Mouse (Mus musculus): ENCODE measurements around the gene Vmn2r109. TPM values are rescaled to one million over a fixed set of nuclear protein-coding genes. Genes with fewer than 3 reads are reported as not detected.
"Not testable (repeated sequence)": the region's sequence is repeated elsewhere in the genome, so short reads cannot be mapped to it uniquely, and the experiment has no call there.

Gene Vmn2r109
- polyA plus RNA-seq (2012; rRNA removed) (not detected in 2 replicates), polyA plus RNA-seq (2014; fragmentation: Nextera tagmentation; extraction: Ambion mirVana) (not detected in 2 replicates)

GRCm38 (mm10) chr17:20564656-20565055 lies at the start of gene Vmn2r109:
Gene Vmn2r109 (minus strand): TSS chr17:20564756.
- Histone ChIP-seq H3K4me2 (ENCODE audit: low read depth) (no peak within 1 kb of the TSS), H3K9me3 (ENCODE audit: control insufficient read depth, low read length) (no peaks in the 10 kb centered on the region), H3K27ac (no peak within 1 kb of the TSS), H3K9ac (replicated peaks) (no peak within 1 kb of the TSS), H3K36me3 (replicated peaks; ENCODE audit: control insufficient read depth, insufficient read depth, low read depth) (no peaks in the 10 kb centered on the region), H3K4me1 (replicated peaks; ENCODE audit: control insufficient read depth in 2 of 2, insufficient read depth in 2 of 2, low read length in 1 of 2) (no peaks in the 10 kb centered on the region), H3K27me3 (ENCODE audit: control insufficient read depth, insufficient read depth, low read length) (no peaks in the 10 kb centered on the region), H3K4me3 (ENCODE audit: insufficient read depth in 1 of 2, low read depth in 2 of 2, low read length in 2 of 2) (no peak within 1 kb of the TSS)
- TF ChIP-seq CTCF (IDR thresholded peaks at IDR 0.05; ENCODE audit: low read depth) (no peak), EP300 (IDR thresholded peaks at IDR 0.05; ENCODE audit: low read depth) (no peak)
- WGBS (ENCODE audit: insufficient replicate concordance) = 50% methylated on average over 1 of the region's 1 CpGs
- no peak for ATAC-seq (ENCODE audit: insufficient read depth)
- no peak for DNase-seq (ENCODE audit: low read depth in 3 of 3, low spot score in 3 of 3)

DNA sequence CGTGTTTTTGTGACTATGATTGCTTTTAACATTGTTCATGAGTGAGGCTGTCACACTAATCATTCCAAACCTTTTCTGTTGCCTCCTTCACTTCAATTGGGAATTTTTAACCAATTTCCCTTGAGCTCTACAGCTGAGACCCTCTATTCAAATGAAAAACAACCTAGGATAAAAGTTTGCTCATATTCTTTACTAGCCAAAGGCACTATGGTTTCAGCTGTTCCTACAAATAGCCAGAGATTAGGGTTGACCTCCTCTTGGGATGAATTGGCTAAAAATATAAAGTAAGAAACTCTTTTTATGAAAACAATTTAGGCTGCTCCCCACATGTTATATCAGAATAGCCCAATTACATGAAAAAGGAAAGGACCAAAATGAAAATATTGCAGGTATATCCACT lies 31.8 kb upstream of the Vmn2r109 start, which contains the start of gene Vmn2r110:
Gene Vmn2r110, minus strand, starts transcription at position 101 of the 400 bp plus-strand sequence.
- no peaks in the 10 kb centered on the region for H3K27me3 ChIP-seq (ENCODE audit: control insufficient read depth, insufficient read depth, low read length)
- no peaks in the 10 kb centered on the region for H3K4me1 ChIP-seq (replicated peaks; ENCODE audit: control insufficient read depth in 2 of 2, insufficient read depth in 2 of 2, low read length in 1 of 2)
- H3K36me3 ChIP-seq (replicated peaks; ENCODE audit: control insufficient read depth, insufficient read depth, low read depth) = no peaks in the 10 kb centered on the region
- no peak within 1 kb of the TSS for H3K4me3 ChIP-seq (ENCODE audit: insufficient read depth in 1 of 2, low read depth in 2 of 2, low read length in 2 of 2)
- DNase-seq (ENCODE audit: low read depth in 3 of 3, low spot score in 3 of 3) (no peak), ATAC-seq (ENCODE audit: insufficient read depth) (no peak)
- WGBS (ENCODE audit: insufficient replicate concordance) = 17% methylated on average over 1 of the region's 1 CpGs
- no peak within 1 kb of the TSS for H3K27ac ChIP-seq
- no peaks in the 10 kb centered on the region for H3K9me3 ChIP-seq (ENCODE audit: control insufficient read depth, low read length)
- TF ChIP-seq EP300 (IDR thresholded peaks at IDR 0.05; ENCODE audit: low read depth) = no peak
- no peak for TF ChIP-seq CTCF (IDR thresholded peaks at IDR 0.05; ENCODE audit: low read depth)
- no peak within 1 kb of the TSS for H3K9ac ChIP-seq (replicated peaks)
- H3K4me2 ChIP-seq (ENCODE audit: low read depth) = no peak within 1 kb of the TSS

DNA sequence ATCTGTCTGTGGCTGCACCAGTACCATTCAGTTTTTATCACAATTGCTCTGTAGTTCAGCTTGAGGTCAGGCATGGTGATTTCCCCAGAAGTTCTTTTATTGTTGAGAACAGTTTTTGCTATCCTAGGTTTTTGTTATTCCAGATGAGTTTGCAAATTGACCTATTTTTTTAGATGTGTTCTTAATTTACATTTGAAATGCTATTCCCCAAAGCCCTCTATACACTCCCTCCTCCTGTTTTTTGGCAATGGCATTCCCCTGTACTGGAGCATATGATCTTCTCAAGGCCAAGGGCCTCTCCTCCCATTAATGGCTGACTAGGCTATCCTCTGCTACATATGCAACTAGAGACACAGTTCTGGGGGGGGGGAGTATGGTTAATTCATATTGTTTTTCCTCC lies 56.3 kb downstream of the Vmn2r109 start:
- not testable (repeated sequence) for H3K27me3 ChIP-seq (ENCODE audit: control insufficient read depth, insufficient read depth, low read length); ATAC-seq (ENCODE audit: insufficient read depth); H3K9me3 ChIP-seq (ENCODE audit: control insufficient read depth, low read length); H3K36me3 ChIP-seq (replicated peaks; ENCODE audit: control insufficient read depth, insufficient read depth, low read depth); H3K9ac ChIP-seq (replicated peaks); H3K27ac ChIP-seq; H3K4me2 ChIP-seq (ENCODE audit: low read depth); DNase-seq (ENCODE audit: low read depth in 3 of 3, low spot score in 3 of 3); H3K4me1 ChIP-seq (replicated peaks; ENCODE audit: control insufficient read depth in 2 of 2, insufficient read depth in 2 of 2, low read length in 1 of 2); H3K4me3 ChIP-seq (ENCODE audit: insufficient read depth in 1 of 2, low read depth in 2 of 2, low read length in 2 of 2)

- H3K36me3 ChIP-seq (replicated peaks; ENCODE audit: control insufficient read depth, insufficient read depth, low read depth) = no peaks in the 10 kb centered on the region
- TF ChIP-seq EP300 (IDR thresholded peaks at IDR 0.05; ENCODE audit: low read depth) = no peak
- no peak for TF ChIP-seq CTCF (IDR thresholded peaks at IDR 0.05; ENCODE audit: low read depth)
- DNase-seq (ENCODE audit: low read depth in 3 of 3, low spot score in 3 of 3) (no peak), ATAC-seq (ENCODE audit: insufficient read depth) (no peak)
- no peak within 1 kb of the TSS for H3K9ac ChIP-seq (replicated peaks)
- H3K9me3 ChIP-seq (ENCODE audit: control insufficient read depth, low read length) = no peaks in the 10 kb centered on the region
- no peaks in the 10 kb centered on the region for H3K4me1 ChIP-seq (replicated peaks; ENCODE audit: control insufficient read depth in 2 of 2, insufficient read depth in 2 of 2, low read length in 1 of 2)
- H3K27ac ChIP-seq = no peak within 1 kb of the TSS
- no peak within 1 kb of the TSS for H3K4me2 ChIP-seq (ENCODE audit: low read depth)
- H3K27me3 ChIP-seq (ENCODE audit: control insufficient read depth, insufficient read depth, low read length) = no peaks in the 10 kb centered on the region
- H3K4me3 ChIP-seq (ENCODE audit: insufficient read depth in 1 of 2, low read depth in 2 of 2, low read length in 2 of 2) = no peak within 1 kb of the TSS
These were observed 66.7 kb downstream of the Vmn2r109 start, which contains the start of gene Vmn1r225 for GRCm38 (mm10) chr17:20497858-20498257. Gene Vmn1r225 (plus strand): TSS chr17:20498158.

Other genes starting within 250 kb of the Vmn2r109 start
- gene Vmn2r107, start 219.5 kb downstream of the Vmn2r109 start, polyA plus RNA-seq (2012; rRNA removed) = not detected in 2 replicates
- gene Vmn2r107, start 219.5 kb downstream of the Vmn2r109 start, polyA plus RNA-seq (2014; fragmentation: Nextera tagmentation; extraction: Ambion mirVana) = not detected in 2 replicates
- gene Vmn1r224, start 150.6 kb downstream of the Vmn2r109 start, polyA plus RNA-seq (2012; rRNA removed) = not detected in 2 replicates
- gene Vmn1r224, start 150.6 kb downstream of the Vmn2r109 start, polyA plus RNA-seq (2014; fragmentation: Nextera tagmentation; extraction: Ambion mirVana) = not detected in 2 replicates
- not detected in 2 replicates for gene Vmn2r108, start 83.4 kb downstream of the Vmn2r109 start, polyA plus RNA-seq (2012; rRNA removed)
- gene Vmn2r108, start 83.4 kb downstream of the Vmn2r109 start, polyA plus RNA-seq (2014; fragmentation: Nextera tagmentation; extraction: Ambion mirVana) = not detected in 2 replicates
- gene Vmn1r225, start 66.6 kb downstream of the Vmn2r109 start, polyA plus RNA-seq (2012; rRNA removed) = not detected in 2 replicates
- gene Vmn1r225, start 66.6 kb downstream of the Vmn2r109 start, polyA plus RNA-seq (2014; fragmentation: Nextera tagmentation; extraction: Ambion mirVana) = not detected in 2 replicates
- not detected in 2 replicates for gene Vmn2r110, start 31.7 kb upstream of the Vmn2r109 start, polyA plus RNA-seq (2012; rRNA removed)
- 0.01 TPM in 1 of 2 replicates, not detected in the other for gene Vmn2r110, start 31.7 kb upstream of the Vmn2r109 start, polyA plus RNA-seq (2014; fragmentation: Nextera tagmentation; extraction: Ambion mirVana)
- not detected in 2 replicates for gene Fpr-rs3, start 60.1 kb upstream of the Vmn2r109 start, polyA plus RNA-seq (2012; rRNA removed)
- gene Fpr-rs3, start 60.1 kb upstream of the Vmn2r109 start, polyA plus RNA-seq (2014; fragmentation: Nextera tagmentation; extraction: Ambion mirVana) = not detected in 2 replicates
- gene Vmn1r226, start 118.1 kb upstream of the Vmn2r109 start, polyA plus RNA-seq (2012; rRNA removed) = not detected in 2 replicates
- gene Vmn1r226, start 118.1 kb upstream of the Vmn2r109 start, polyA plus RNA-seq (2014; fragmentation: Nextera tagmentation; extraction: Ambion mirVana) = not detected in 2 replicates
- gene Vmn1r227, start 165.1 kb upstream of the Vmn2r109 start, polyA plus RNA-seq (2012; rRNA removed) = not detected in 2 replicates
- not detected in 2 replicates for gene Vmn1r227, start 165.1 kb upstream of the Vmn2r109 start, polyA plus RNA-seq (2014; fragmentation: Nextera tagmentation; extraction: Ambion mirVana)
- not detected in 2 replicates for gene Vmn1r228, start 221.4 kb upstream of the Vmn2r109 start, polyA plus RNA-seq (2012; rRNA removed)
- not detected in 2 replicates for gene Vmn1r228, start 221.4 kb upstream of the Vmn2r109 start, polyA plus RNA-seq (2014; fragmentation: Nextera tagmentation; extraction: Ambion mirVana)
- gene Vmn1r229, start 246.8 kb upstream of the Vmn2r109 start, polyA plus RNA-seq (2012; rRNA removed) = not detected in 2 replicates
- gene Vmn1r229, start 246.8 kb upstream of the Vmn2r109 start, polyA plus RNA-seq (2014; fragmentation: Nextera tagmentation; extraction: Ambion mirVana) = not detected in 2 replicates

All from liver, embryonic 14.5 days (tissue).